8 mouse cellular contexts compared by ENCODE assay signal in the genomic region with DNA sequence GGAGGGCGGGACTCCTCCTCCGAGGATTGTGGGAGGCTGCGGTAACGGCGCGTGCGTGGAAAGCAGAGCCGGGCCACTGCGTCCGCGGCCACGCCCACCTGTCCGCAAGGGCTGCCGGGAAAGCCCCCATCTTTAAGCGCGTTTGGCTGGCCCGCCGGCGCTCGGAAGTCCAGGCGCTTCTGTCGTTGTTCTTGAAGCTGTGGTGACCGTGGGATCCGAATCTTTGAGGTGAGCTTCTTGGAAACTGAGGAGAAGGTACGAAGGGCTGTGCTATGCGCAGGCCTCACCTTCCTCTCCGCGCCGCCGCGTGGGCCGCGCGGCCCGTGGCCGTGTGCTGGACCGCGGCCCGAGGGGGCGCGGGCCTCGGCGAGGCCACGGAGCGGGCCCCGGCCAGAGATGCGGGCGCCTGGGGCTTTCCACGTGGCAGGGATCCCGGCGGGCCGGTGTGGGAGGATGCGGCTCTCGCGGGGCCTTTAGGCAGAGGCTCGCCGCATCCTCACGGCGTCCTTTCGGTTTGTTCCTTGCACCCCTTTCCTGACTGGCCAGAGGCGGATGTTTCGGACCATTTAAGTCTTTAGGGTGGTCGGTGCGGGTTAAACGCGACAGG. TPM values are rescaled to one million over a fixed set of nuclear protein-coding genes. Genes with fewer than 3 reads are reported as not detected.
DNase-seq lines count a peak whose midpoint lies in the region; ATAC-seq and TF ChIP-seq lines count a peak whose summit lies in the region.

A gene (plus strand): TSS at position 78 of the 607 bp plus-strand sequence.

- peak within 1 kb of the TSS; percentile 92 for H3K4me3 ChIP-seq in forebrain, embryonic 15.5 days
- H3K4me3 ChIP-seq in layer of hippocampus, adult 2 months: peak within 1 kb of the TSS; percentile 81
- H3K4me3 ChIP-seq in lung, embryonic 14.5 days (ENCODE audit: low read depth, low read length): peak within 1 kb of the TSS; percentile 100
- H3K4me3 ChIP-seq in olfactory bulb, adult 2 months (ENCODE audit: insufficient read depth, low read depth, low read length): peak within 1 kb of the TSS; percentile 77
- H3K4me3 ChIP-seq in thymus, adult 2 months (ENCODE audit: control insufficient read depth, insufficient read depth, low read length): peak within 1 kb of the TSS; percentile 88

- H3K4me1 ChIP-seq in forebrain, embryonic 15.5 days: peaks cover 29% of the 10 kb centered on the region
- H3K4me1 ChIP-seq in lung, embryonic 14.5 days (ENCODE audit: insufficient read depth): no peaks in the 10 kb centered on the region
- H3K4me1 ChIP-seq in olfactory bulb, adult 2 months (ENCODE audit: control insufficient read depth, insufficient read depth, low read length): no peaks in the 10 kb centered on the region
- peaks cover 5% of the 10 kb centered on the region; the same call in 1 of the 2 replicates for H3K4me1 ChIP-seq in thymus, adult 2 months (replicated peaks; ENCODE audit: control insufficient read depth, insufficient read depth, low read length)

- peak; percentile 91 for DNase-seq in ES-CJ7 (ENCODE audit: low read depth, low spot score)
- peak; percentile 90 for DNase-seq in cerebellum, adult 11 months
- peak; percentile 93 to 94 for DNase-seq in heart, postnatal 36 days
- DNase-seq in layer of hippocampus, adult 2 months (ENCODE audit: low spot score in 2 of 2): peak; percentile 92 to 93
- peak; percentile 98 for DNase-seq in lung, embryonic 14.5 days
- DNase-seq in thymus, adult 2 months: peak; percentile 94

- peak within 1 kb of the TSS; percentile 82 for H3K27ac ChIP-seq in forebrain, embryonic 15.5 days (replicated peaks)
- H3K27ac ChIP-seq in layer of hippocampus, adult 2 months: peak within 1 kb of the TSS; percentile 89
- H3K27ac ChIP-seq in lung, embryonic 14.5 days (ENCODE audit: low read depth): peak within 1 kb of the TSS; percentile 94
- H3K27ac ChIP-seq in olfactory bulb, adult 2 months (ENCODE audit: insufficient read depth, low read depth, low read length): peak within 1 kb of the TSS; percentile 69
- H3K27ac ChIP-seq in thymus, adult 2 months (ENCODE audit: control insufficient read depth, insufficient read depth, low read length): peak within 1 kb of the TSS; percentile 84

- under 1% methylated on average over 66 of the region's 66 CpGs for WGBS in forebrain, embryonic 15.5 days
- WGBS in lung, embryonic 14.5 days: under 1% methylated on average over 61 of the region's 66 CpGs
- under 1% methylated on average over 66 of the region's 66 CpGs for WGBS in olfactory bulb, adult 2 months
- under 1% methylated on average over 66 of the region's 66 CpGs for WGBS in thymus, adult 2 months

- peak; percentile 96 for ATAC-seq in forebrain, embryonic 15.5 days (replicated peaks)
- ATAC-seq in lung, embryonic 14.5 days (ENCODE audit: insufficient read depth): peak; percentile 96

- intact Hi-C loops in heart, postnatal 36 days (cut with DNase I): loop anchor here (2.0 to 10.0 kb wide), 5 partner anchors 23 to 217 kb away; a partner anchor contains a TSS

- peak; percentile 81 for TF ChIP-seq POLR2A in olfactory bulb, adult 2 months (IDR thresholded peaks at IDR 0.05; ENCODE audit: insufficient read depth, low read depth, low read length)
- TF ChIP-seq POLR2A in thymus, adult 2 months (IDR thresholded peaks at IDR 0.05; ENCODE audit: control insufficient read depth, extremely low read depth, insufficient read depth, low read length, poor library complexity): peak; percentile 80

- H3K27me3 ChIP-seq in forebrain, embryonic 15.5 days: no peaks in the 10 kb centered on the region
- H3K27me3 ChIP-seq in lung, embryonic 14.5 days (ENCODE audit: insufficient read depth, low read length): no peaks in the 10 kb centered on the region
- no peaks in the 10 kb centered on the region for H3K27me3 ChIP-seq in thymus, adult 2 months (ENCODE audit: control insufficient read depth, insufficient read depth, low read length)

- H3K4me2 ChIP-seq in forebrain, embryonic 15.5 days (replicated peaks): peak within 1 kb of the TSS; percentile 81
- peak within 1 kb of the TSS; percentile 75 for H3K4me2 ChIP-seq in lung, embryonic 14.5 days

- no peak for TF ChIP-seq CTCF in layer of hippocampus, adult 2 months (conservative IDR thresholded peaks at IDR 0.05)
- no peak for TF ChIP-seq CTCF in lung, embryonic 14.5 days (IDR thresholded peaks at IDR 0.05; ENCODE audit: low read depth)
- TF ChIP-seq CTCF in olfactory bulb, adult 2 months (IDR thresholded peaks at IDR 0.05; ENCODE audit: insufficient read depth, low read depth, low read length): no peak
- TF ChIP-seq CTCF in thymus, adult 2 months (IDR thresholded peaks at IDR 0.05; ENCODE audit: borderline replicate concordance, control insufficient read depth, extremely low read depth, insufficient read depth, low read length, poor library complexity): no peak

- H3K36me3 ChIP-seq in forebrain, embryonic 15.5 days: peaks cover 12% of the 10 kb centered on the region; the same call in 1 of the 2 replicates
- peaks cover 22% of the 10 kb centered on the region for H3K36me3 ChIP-seq in lung, embryonic 14.5 days (ENCODE audit: insufficient read depth)
- H3K36me3 ChIP-seq in thymus, adult 2 months (ENCODE audit: control insufficient read depth, insufficient read depth, low read length): peaks cover 11% of the 10 kb centered on the region

- H3K9me3 ChIP-seq in forebrain, embryonic 15.5 days: no peaks in the 10 kb centered on the region
- H3K9me3 ChIP-seq in lung, embryonic 14.5 days (ENCODE audit: low read depth, low read length): no peaks in the 10 kb centered on the region

- peak within 1 kb of the TSS; percentile 100 for H3K9ac ChIP-seq in forebrain, embryonic 15.5 days (replicated peaks)
- peak within 1 kb of the TSS; percentile 99 for H3K9ac ChIP-seq in lung, embryonic 14.5 days

RNA-seq across cellular contexts. Expression of the gene that starts here (rescaled TPM):
- 299 and 312 TPM in 2 replicates for polyA plus RNA-seq in forebrain, embryonic 15.5 days (2015; fragmentation: Nextera tagmentation; extraction: Ambion mirVana)
- 10 to 100 TPM; 61.7 to 68.2 TPM for total RNA-seq in heart, postnatal 36 days (2021)
- 100 to 1,000 TPM; 125 to 139 TPM for total RNA-seq in layer of hippocampus, adult 2 months (2021)
- 328 and 346 TPM in 2 replicates for polyA plus RNA-seq in lung, embryonic 14.5 days (2014; fragmentation: Nextera tagmentation; extraction: Ambion mirVana)
- polyA plus RNA-seq in olfactory bulb, adult 2 months (2012; ENCODE audit: insufficient read depth, insufficient read length, low replicate concordance, missing spikeins): 660 TPM in 1 of 2 replicates, not detected in the other
- polyA plus RNA-seq in thymus, adult 2 months (2012; rRNA removed): 5.4 and 6.9 TPM in 2 replicates

Comparison
In these comparisons a context has a peak if more than half of its experiments do, and no peak if none do; other contexts are left out.
1. Peak in every context shown above with its lines: DNase-seq, ATAC-seq, H3K4me3 ChIP-seq and H3K27ac ChIP-seq.
2. RNA of the gene that starts here (polyA plus RNA-seq): 660 TPM in olfactory bulb, adult 2 months, 328 to 346 TPM in lung, embryonic 14.5 days and 299 to 312 TPM in forebrain, embryonic 15.5 days; 5.4 to 6.9 TPM in thymus, adult 2 months; every median in the first group is over 10 times any median in the second.